Mouse (Mus musculus): ENCODE results near the gene Olfr99. TPM values are rescaled to one million over a fixed set of nuclear protein-coding genes. Genes with fewer than 3 reads are reported as not detected.

Olfr99 gene
- polyA plus RNA-seq (2014; fragmentation: Illumina TruSeq; extraction: RNeasy Lipid Tissue Mini Kit (QIAGEN cat#74804)) = not detected

DNA sequence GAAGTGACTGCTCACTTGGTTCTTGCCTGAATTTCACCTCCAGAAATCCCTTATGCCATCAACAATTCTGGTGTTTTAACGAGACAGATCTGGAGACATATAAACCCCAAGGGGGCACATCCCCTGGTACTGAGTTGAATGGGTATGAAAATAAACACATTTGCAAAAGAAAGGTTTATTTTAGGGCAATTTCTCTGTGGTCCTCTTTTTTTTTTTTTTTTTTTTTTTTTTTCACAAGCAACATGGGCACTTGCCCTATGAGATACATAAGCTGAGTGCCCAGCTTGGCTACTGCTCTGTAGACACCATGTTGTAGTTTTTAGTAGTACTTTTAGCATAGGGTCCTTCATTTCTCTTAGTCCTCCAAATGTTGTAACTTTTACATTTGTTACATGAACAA lies at the start of gene Olfr99:
TSS of gene Olfr99 (minus strand) at position 101 of the 400 bp plus-strand sequence.

DNA sequence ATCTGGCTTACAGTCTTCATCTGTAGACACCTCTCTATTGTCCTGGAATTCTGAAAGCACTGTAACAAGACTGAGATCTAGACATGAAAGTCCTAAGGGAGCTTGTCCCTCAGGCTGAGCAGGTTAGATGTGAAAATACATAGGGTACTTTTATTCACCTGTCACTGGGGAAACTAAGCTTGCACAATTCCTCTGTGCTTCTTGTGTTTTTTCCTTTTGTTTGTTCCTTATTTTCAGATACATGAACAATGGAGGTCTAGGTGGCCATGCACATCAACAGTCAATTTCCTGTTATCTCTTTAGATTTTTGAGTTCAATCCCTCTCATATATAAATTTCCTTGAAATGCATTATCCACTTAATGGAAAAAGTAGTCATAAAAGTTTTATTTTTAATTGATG lies 33.7 kb upstream of the Olfr99 start, which contains the start of gene Olfr102:
TSS of gene Olfr102 (minus strand) at position 101 of the 400 bp plus-strand sequence.

DNA sequence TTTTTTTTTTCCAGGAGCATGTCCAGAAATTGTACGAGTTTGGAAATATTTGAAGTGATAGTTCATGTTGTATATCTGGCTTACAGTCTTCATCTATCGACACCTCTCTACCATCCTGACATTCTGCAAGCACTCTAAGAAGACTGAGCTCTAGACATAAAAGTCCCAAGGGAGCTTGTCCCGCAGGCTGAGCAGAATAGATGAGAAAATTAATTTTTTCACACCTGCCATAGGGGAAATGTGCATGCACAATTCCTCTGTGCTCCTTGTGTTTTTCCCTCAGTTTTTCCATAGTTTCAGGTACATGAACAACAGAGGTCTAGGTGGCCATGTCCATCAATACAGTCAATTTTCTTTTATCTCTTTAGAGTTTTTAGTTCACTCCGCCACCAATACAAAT lies 21.0 kb upstream of the Olfr99 start, which contains the start of gene Olfr101:
TSS of gene Olfr101 (minus strand) at position 101 of the 400 bp plus-strand sequence.

DNA sequence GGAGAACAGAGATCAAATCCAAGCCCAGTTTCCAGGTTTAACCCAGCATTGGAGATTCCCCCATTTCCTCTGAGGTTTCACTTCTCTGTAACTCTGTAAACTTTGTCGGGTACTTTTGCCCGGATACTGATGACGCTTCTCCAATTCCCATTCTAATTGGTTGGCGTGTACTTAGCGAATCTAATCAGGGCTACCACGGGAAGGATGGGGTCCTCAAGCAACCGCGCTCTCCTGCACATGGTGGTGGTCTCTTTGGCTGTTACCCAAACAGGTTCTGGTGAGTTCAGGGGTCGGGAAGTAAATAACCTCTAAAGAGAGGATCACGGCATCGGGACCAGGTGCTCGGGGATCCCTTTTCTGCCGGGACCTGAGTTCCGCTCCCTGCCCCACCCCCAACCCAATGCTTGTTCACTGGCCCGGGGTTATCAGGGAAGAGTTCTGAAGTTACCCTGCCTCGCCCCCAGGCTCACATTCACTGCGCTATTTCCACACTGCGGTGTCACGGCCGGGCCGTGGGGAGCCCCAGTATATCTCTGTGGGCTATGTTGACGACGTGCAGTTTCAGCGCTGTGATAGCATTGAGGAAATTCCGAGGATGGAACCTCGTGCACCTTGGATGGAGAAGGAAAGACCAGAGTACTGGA lies 13.1 kb downstream of the Olfr99 start, which contains the start of gene H2-M3:
TSS of gene H2-M3 (plus strand) at position 163 of the 644 bp plus-strand sequence.

DNA sequence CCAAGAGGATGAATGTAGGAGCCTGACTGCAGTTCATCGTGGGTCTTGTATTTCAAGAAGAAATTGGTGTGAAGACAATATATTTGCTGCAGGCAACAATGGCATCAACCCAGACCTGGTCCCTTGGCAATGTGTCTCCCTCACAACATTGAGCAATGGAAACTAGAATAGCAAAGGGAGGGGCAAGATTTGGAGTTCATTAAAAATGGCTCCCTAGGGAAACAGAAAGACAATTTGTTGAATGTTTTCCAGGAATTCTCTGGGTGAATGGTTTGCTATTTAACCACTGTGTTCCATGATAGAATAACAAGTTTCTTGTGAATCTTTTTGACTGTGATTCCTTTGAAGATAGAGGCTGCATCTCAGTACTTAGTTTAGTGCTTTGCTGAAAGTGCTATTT lies 19.6 kb downstream of the Olfr99 start, which contains the start of gene Olfr98:
TSS of gene Olfr98 (minus strand) at position 124 of the 400 bp plus-strand sequence.

DNA sequence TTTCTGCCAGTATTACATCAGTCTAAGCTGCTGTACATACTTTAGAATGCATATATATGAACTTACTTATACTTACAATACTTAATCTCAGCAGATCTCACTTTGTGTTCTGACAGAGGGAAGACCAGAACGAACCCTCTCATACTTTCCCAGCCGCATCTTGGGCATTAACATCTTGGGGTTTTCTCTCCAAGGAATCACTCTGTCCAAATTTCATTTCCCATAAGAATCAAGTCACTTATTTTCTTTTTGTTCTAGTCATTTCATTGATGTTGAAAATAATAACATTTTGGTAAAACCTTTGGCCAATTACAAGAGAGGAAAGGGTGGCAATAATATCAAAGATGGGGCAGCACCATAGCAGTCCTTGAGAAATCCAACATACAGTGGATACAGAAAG lies 46.0 kb downstream of the Olfr99 start, which contains the start of gene Olfr97:
TSS of gene Olfr97 (minus strand) at position 101 of the 400 bp plus-strand sequence.

Other genes starting within 250 kb of the Olfr99 start
- gene Gabbr1, start 237.5 kb downstream of the Olfr99 start, polyA plus RNA-seq (2014; fragmentation: Illumina TruSeq; extraction: RNeasy Lipid Tissue Mini Kit (QIAGEN cat#74804)) = 33.8 TPM
- not detected for gene Olfr90, start 195.0 kb downstream of the Olfr99 start, polyA plus RNA-seq (2014; fragmentation: Illumina TruSeq; extraction: RNeasy Lipid Tissue Mini Kit (QIAGEN cat#74804))
- gene Olfr91, start 185.2 kb downstream of the Olfr99 start, polyA plus RNA-seq (2014; fragmentation: Illumina TruSeq; extraction: RNeasy Lipid Tissue Mini Kit (QIAGEN cat#74804)) = not detected
- not detected for gene Olfr92, start 163.4 kb downstream of the Olfr99 start, polyA plus RNA-seq (2014; fragmentation: Illumina TruSeq; extraction: RNeasy Lipid Tissue Mini Kit (QIAGEN cat#74804))
- gene Olfr93, start 122.0 kb downstream of the Olfr99 start, polyA plus RNA-seq (2014; fragmentation: Illumina TruSeq; extraction: RNeasy Lipid Tissue Mini Kit (QIAGEN cat#74804)) = not detected
- gene Ubd, start 89.6 kb downstream of the Olfr99 start, polyA plus RNA-seq (2014; fragmentation: Illumina TruSeq; extraction: RNeasy Lipid Tissue Mini Kit (QIAGEN cat#74804)) = not detected
- gene Olfr94, start 82.5 kb downstream of the Olfr99 start, polyA plus RNA-seq (2014; fragmentation: Illumina TruSeq; extraction: RNeasy Lipid Tissue Mini Kit (QIAGEN cat#74804)) = not detected
- gene Olfr95, start 70.3 kb downstream of the Olfr99 start, polyA plus RNA-seq (2014; fragmentation: Illumina TruSeq; extraction: RNeasy Lipid Tissue Mini Kit (QIAGEN cat#74804)) = not detected
- not detected for gene Olfr96, start 63.3 kb downstream of the Olfr99 start, polyA plus RNA-seq (2014; fragmentation: Illumina TruSeq; extraction: RNeasy Lipid Tissue Mini Kit (QIAGEN cat#74804))
- not detected for gene Olfr97, start 46.1 kb downstream of the Olfr99 start, polyA plus RNA-seq (2014; fragmentation: Illumina TruSeq; extraction: RNeasy Lipid Tissue Mini Kit (QIAGEN cat#74804))
- not detected for gene Olfr98, start 19.7 kb downstream of the Olfr99 start, polyA plus RNA-seq (2014; fragmentation: Illumina TruSeq; extraction: RNeasy Lipid Tissue Mini Kit (QIAGEN cat#74804))
- 3.9 TPM for gene H2-M3, start 13.2 kb downstream of the Olfr99 start, polyA plus RNA-seq (2014; fragmentation: Illumina TruSeq; extraction: RNeasy Lipid Tissue Mini Kit (QIAGEN cat#74804))
- gene Olfr101, start 20.9 kb upstream of the Olfr99 start, polyA plus RNA-seq (2014; fragmentation: Illumina TruSeq; extraction: RNeasy Lipid Tissue Mini Kit (QIAGEN cat#74804)) = not detected
- not detected for gene Olfr102, start 33.6 kb upstream of the Olfr99 start, polyA plus RNA-seq (2014; fragmentation: Illumina TruSeq; extraction: RNeasy Lipid Tissue Mini Kit (QIAGEN cat#74804))
- not detected for gene Olfr103, start 56.2 kb upstream of the Olfr99 start, polyA plus RNA-seq (2014; fragmentation: Illumina TruSeq; extraction: RNeasy Lipid Tissue Mini Kit (QIAGEN cat#74804))
- gene Olfr104-ps, start 76.1 kb upstream of the Olfr99 start, polyA plus RNA-seq (2014; fragmentation: Illumina TruSeq; extraction: RNeasy Lipid Tissue Mini Kit (QIAGEN cat#74804)) = not detected
- not detected for gene Olfr105-ps, start 95.6 kb upstream of the Olfr99 start, polyA plus RNA-seq (2014; fragmentation: Illumina TruSeq; extraction: RNeasy Lipid Tissue Mini Kit (QIAGEN cat#74804))
- gene Olfr106-ps, start 106.9 kb upstream of the Olfr99 start, polyA plus RNA-seq (2014; fragmentation: Illumina TruSeq; extraction: RNeasy Lipid Tissue Mini Kit (QIAGEN cat#74804)) = not detected
- gene Olfr107, start 115.8 kb upstream of the Olfr99 start, polyA plus RNA-seq (2014; fragmentation: Illumina TruSeq; extraction: RNeasy Lipid Tissue Mini Kit (QIAGEN cat#74804)) = not detected
- gene Olfr108, start 162.0 kb upstream of the Olfr99 start, polyA plus RNA-seq (2014; fragmentation: Illumina TruSeq; extraction: RNeasy Lipid Tissue Mini Kit (QIAGEN cat#74804)) = not detected
- gene Olfr109, start 175.5 kb upstream of the Olfr99 start, polyA plus RNA-seq (2014; fragmentation: Illumina TruSeq; extraction: RNeasy Lipid Tissue Mini Kit (QIAGEN cat#74804)) = not detected
- gene H2-M2, start 200.1 kb upstream of the Olfr99 start, polyA plus RNA-seq (2014; fragmentation: Illumina TruSeq; extraction: RNeasy Lipid Tissue Mini Kit (QIAGEN cat#74804)) = 1.7 TPM
- not detected for gene Olfr110, start 209.0 kb upstream of the Olfr99 start, polyA plus RNA-seq (2014; fragmentation: Illumina TruSeq; extraction: RNeasy Lipid Tissue Mini Kit (QIAGEN cat#74804))
- gene Olfr111, start 224.6 kb upstream of the Olfr99 start, polyA plus RNA-seq (2014; fragmentation: Illumina TruSeq; extraction: RNeasy Lipid Tissue Mini Kit (QIAGEN cat#74804)) = 0.34 TPM